Mouse (Mus musculus) erythroblast, adult 5-6 weeks (primary cell): ENCODE data around the gene Tmem104. TPM values are rescaled to one million over a fixed set of nuclear protein-coding genes. Genes with fewer than 3 reads are reported as not detected.

Source experiments
- ATAC-seq: replicated peaks from 2 replicates; pipeline ENCODE4 v1.8.0; 2016; ENCODE audit warnings: moderate number of reproducible peaks, mild to moderate bottlenecking, moderate TSS enrichment, inconsistent platforms; ENCODE audit not compliant: poor library complexity, low FRiP score, severe bottlenecking
- total RNA-seq, 2 experiments: library from RNA; stranded (forward) in 1 of 2; stranded (reverse) in 1 of 2; fragments of 150-400 nt in 1 of 2; fragments of 200-764, 138-1000 nt in 1 of 2; gene quantifications; 2 replicates each; pipeline versions ENCODE4 v1.2.3 to v1.2.4; 2015 to 2017; ENCODE audit warnings: low replicate concordance in 2 of 2

The Tmem104 gene
- total RNA-seq, 2 experiments from 2014 or later, result 0.85 to 4.6 TPM

DNA sequence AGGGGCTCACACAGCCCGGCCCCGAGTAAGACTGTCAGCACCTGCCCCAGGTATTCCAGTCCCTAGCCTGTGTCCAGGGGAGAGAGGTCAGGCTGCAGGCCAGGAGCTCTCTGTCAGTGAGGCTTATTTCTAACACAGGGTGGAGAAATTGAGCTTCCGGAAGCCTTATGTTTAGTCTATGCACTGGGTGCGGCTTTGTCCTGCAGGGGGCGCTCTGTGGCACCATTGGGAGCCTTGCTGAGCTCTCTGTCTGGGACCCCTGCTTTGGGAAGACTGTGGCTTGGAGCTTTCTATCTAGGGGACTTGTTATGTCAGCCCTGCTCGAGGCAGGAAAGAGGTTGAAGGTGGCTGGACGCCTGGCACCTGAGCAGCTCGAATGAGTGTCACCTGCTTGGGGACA lies 37.6 kb downstream of the Tmem104 start:
- ATAC-seq, result no peak

DNA sequence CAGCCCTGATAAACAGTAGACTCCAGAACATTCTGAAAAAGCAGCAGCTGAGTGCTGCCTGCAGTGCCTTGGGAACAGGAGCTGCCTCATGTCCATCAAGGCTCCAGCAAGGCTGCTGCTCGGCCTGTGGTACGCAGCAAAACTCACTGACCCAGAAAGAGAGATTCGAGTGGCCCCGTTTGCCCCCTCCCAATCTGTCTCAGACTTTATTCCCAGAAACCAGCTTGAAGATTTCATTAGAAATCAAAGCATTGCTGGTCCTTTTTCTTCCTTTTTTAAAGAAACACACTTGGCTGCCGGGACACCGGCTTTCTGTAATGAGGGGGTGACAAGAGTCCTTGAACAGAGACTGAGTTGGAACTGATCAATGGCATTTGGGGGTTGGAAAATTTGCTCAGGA lies 38.0 kb downstream of the Tmem104 start:
- no peak for ATAC-seq

DNA sequence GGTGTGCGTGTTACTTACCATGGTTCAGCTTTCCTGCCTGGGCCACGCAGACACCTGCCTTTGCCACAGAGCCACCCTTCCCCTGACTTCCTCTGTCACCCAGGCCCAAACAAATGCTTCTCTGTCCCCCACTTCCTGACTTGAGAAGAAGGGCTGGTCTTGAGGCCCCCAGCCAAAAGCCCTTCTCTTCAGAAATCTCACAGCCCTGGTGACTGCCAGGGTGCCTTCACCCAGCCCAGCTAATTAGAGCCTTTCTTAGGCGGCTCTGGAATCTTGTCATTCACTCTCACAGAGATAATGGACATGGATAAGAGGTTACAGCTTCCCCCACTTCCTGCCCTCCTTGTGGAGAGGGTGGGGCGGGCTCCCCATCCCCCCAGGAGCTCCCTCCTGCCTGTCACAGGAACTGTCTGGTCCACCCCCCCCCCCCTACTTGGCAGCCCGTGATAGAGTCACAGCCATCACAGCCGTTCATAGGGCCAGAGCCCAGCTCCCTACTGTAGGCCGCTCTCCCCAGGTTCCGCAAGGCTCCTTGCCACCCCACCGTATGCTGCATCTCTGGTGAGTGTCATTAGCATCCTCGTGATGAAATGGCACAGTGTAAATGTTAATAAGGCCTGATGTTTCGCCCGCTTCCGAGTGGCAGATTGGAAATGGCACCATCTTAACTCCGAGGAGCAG lies 39.7 kb downstream of the Tmem104 start:
- no peak for ATAC-seq

DNA sequence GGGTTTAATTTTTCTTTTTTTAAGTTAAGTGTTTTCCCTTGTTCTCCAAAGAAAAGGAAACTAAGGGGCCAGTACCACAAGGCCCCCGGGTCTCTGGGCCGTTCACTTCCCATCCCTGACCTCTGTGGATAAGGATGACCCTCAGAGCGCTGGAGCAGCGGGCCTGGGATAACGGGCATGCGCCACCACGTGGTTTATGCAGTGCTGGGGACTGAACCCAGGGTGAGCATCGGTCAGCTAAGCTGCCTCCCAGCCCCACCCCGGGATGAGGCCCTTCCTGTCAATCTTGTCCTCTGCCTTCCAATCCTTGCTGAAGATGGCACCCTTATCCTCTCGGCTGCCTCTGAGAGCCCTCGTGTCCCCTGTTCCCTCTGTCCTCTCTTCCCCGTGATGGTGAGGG lies 40.4 kb downstream of the Tmem104 start:
- no peak for ATAC-seq

DNA sequence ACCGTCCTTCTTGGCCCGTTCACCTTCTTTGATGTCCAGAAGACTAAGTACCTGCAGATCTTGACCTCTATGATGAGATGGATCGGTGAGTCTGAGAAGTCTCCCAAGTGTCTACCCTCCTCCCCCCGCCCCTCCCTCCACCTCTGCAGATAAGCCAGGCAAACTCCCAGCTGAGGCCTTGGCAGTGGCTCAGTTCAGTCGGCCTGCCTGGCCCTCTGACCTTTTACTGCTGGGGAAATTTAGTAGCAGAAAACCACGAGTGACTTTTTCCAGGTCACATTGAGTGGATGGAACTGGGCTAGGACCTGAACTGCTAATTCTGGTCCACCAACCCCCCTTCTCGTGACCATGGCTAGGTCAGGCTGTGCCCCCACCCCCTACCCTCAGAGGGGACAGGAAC lies 41.1 kb downstream of the Tmem104 start:
- ATAC-seq, result no peak

DNA sequence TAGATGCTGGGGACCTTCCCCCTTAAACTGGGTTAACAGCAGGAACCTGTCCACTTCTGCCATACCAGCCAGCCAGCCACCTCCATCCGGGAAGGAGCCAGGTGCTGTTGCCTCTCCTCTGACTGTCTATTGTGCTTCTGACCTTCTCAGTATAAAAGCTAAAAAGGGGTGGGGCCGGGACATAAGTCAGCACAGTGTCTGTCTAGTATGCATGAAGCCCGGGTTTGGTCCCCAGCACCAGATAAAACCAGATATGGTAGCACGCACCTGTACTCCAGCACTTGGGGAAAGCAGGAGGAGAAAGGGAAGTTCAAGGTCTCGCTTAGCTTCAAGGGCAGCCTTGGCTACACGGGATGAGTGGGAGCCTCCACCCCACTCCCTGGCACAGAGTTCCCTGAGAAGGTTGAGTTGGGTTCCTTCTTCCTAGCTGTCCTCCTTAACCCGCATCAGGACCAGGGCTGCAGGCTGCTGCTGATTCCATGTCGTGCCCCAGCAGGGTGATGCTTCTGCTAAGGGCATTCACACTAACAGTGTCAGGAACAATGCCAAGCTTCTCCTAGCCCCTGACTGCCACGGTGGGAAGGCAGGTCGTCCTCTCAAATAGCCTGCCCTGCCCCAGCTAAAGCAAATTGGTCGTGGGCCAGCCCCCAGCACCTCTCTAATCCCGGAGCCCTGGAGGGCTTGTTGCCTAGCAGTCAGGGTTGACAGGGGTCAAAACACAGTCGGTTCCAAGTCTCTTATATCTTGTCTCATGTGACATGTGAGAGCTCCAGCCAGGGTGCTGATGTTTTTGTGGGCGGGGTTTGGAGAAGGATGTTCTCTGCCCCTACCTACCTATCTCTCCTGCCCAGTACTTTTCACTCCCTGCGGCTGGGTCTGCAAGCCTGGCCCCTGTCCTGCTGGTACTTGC lies 42.0 kb downstream of the Tmem104 start:
- no peak for ATAC-seq

DNA sequence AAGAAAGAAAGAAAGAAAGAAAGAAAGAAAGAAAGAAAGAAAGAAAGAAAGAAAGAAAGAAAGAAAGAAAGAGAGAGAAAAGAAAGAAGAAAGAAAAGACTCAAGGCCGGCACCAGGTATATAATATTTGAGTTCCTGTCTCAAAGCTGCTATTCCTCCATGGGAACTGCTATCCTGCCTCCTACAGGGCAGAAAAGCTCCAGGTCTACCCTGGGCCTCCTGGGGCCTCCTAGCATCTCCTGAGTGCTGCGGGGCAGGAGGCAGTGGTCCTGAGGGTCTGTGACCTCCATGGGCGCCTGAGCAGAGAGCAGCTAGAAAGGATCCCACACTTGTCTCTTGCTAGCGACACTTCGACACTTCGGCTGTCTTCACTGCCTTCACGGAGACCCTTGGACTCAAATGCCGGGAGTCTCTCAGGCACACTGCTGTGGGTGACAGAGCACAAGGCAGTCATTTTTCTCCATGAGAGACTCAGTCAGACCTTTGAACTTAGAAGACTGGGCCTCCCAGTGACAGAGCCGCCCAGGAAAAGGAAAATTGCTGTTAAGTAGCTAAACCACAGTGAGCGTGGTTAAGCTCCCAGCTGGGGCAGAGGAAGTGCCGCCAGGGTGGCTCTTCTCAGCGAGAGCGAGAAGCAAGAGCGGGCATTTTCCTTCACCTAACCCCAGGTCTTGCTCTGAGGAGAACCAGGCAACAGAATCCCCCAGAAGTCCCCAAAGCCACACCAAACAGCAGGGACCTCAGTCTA lies 44.1 kb downstream of the Tmem104 start:
- no peak for ATAC-seq

DNA sequence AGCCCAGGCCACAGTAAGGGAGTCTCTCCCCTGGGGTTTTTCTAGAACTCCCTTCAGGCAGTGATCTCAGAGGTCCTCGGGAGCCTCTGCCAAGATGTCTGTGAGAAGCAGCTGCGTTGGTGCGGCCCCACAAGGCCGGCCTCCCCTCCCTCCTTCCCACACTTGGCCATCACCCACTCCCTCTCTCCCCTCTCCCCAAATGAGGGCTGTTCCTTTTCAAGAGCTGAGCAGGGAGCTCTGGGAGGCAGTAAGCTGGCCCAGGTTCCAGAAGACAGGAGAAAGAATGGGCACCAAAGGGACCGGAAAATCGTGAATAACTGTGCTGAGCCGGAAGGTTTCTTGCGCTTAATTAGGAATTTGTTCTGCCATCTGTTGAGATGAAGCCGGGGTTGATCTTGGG lies 44.6 kb downstream of the Tmem104 start:
- ATAC-seq, result no peak

DNA sequence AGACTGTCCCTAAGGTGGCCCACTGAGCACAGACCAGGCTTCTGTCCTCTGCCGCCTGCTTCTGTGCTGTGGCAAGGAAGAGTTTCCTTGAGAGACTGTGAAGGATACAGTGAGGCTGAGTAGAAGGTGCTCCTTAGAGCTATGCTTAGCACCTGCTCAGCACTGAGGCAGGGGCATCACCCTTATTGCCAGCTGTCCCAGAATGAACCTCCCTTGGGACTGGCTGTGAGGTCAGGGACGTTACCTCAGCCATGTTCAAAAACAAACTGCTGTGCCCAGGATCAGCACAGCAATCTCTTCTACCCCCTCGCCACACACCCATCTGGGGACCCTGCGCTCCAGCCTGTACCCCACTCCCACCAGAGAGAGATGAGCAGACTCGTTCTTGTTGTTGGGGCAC lies 45.6 kb downstream of the Tmem104 start:
- ATAC-seq, result no peak

DNA sequence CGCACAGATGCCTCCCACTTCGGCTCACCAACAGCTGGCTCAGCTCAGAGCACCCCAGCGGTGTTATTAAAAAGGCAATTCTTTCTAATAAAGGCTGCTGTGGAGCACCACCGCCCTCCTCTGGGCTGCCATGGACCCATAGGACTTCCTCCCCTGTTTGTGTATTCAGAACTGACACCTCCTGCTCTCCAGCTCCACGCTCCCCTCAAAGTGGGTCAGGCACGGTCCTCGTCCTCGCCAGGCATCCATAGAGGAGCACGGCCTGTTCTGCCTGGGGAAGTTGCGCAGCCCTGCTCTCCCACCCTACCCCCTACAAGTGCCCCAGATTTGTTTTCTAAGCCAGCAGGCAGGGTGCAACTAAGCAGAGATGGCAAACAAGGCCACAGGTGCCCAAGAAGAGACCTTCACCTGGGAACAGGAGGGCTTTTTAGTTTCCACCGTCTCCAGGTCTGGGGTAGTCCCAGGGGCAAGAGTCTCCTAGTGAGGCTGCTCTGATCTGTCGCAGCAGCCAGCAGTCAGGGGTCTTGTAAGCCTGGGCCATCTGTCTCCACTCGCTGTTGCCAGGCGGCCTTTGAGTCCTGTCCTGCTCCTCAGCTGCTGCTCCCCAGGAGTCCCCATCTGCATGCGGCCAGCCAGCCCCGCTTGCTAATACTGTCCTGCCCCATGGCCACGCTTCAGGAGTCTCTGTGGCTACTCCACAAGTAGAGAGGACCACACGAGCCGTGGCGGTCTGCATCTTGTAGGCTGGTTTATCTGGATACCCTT lies 46.4 kb downstream of the Tmem104 start:
- no peak for ATAC-seq

DNA sequence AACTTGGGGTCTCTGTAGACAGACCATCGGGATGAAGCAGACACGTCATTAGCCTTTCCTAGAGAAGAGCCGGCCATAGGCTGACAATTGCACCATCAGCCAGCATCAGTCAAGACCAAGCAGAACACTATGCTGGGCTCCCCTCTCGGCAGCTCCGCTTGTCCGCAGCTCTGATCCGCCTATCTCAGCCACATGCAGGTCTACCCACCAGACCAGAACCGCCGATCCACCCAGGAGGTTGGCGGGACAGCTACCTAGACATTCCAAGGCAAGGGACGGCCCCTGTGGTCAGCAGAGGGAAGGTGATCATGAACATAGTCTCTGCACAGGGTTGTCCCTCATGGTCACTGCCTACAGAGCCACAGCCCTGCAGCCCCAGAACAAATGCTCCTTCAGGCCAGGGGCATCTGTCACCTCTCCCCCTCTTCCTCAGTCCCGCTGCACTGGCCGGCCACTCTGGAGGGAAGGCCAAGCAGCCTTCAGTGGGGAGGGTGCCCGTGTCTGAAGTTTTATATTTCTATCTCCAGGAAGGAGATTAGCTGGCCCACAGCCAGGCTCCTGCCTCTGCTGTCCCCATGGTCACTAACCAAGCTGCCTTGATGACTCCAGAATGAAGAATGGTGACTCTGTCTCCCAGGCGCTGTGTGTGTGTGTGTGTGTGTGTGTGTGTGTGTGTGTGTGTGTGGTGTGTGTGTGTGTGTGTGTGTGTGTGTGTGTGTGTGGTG lies 47.2 kb downstream of the Tmem104 start:
- ATAC-seq, result no peak

DNA sequence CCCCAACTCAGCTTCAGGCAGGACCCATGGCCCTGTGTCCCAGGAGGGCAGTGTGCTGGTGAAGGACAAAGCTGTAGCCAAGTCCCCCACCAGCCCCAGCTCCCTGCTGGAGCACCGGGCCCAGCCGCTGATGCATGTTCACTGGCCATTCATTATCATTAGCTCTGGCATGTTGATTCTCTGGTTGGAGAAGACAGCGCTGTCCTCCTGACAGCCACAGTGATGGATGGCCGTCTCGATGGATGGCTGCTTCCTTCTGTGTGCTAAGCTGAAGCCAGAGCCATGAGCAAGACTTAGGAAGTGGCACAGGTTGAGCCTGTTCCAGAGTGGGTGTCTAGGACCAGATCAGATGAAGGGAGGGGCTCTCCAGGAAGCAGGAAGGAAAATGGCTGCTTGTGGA lies 49.3 kb downstream of the Tmem104 start:
- ATAC-seq, result no peak

DNA sequence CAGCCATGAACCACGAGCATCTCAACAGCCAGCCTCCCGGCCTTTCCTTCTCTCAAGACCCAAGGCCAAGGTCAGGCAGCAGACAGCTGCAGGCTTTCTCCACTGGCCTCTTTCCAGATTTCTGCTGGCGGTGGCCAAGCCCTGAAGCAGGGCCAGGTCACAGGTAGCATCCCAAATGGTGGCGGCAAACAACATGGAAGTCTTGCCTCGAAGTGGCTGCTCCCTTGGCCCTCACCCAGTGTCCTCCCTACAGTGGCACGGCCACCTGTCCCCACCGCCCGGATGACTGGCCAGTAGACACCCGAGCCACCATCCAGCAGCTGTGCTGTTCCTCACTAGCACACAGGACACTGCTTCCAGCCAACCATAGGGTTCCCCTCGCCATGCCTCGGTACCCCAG lies 54.1 kb downstream of the Tmem104 start:
- no peak for ATAC-seq

DNA sequence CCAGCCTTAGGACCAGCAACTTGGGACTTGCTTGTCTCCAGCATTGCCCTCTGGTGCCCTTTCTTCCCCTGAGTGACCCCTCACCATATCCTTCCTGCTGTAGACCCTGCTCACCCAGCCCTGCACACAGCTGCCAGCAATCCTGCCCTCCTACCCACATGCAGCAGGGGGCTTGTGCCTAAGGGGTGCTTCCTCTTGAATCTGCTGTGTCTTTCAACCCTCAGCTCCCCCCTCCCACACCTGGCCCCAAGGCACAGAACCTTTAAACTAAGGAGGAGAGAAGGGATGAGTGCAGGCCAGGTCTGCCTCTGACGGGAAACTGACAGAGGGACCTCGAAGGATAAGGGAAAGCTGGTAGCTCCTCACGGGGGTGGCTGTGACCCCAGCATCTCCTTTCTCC lies 55.5 kb downstream of the Tmem104 start:
- no peak for ATAC-seq

DNA sequence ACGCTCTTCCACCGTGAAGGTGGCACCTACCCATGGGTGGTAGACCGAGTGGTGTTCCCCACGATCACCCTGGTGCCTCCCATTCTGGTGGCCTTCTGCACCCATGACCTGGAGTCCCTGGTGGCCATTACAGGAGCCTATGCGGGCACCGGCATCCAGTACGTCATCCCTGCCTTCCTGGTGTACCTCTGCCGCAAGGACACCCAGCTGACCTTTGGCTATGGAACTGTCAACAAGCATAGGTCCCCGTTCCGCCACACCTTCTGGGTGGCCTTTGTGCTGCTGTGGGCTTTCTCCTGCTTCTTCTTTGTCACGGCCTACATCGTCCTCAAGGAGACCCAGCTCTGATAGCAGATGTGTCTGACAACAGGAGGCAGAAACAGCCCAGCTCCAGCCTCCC lies 56.5 kb downstream of the Tmem104 start:
- ATAC-seq, result no peak

DNA sequence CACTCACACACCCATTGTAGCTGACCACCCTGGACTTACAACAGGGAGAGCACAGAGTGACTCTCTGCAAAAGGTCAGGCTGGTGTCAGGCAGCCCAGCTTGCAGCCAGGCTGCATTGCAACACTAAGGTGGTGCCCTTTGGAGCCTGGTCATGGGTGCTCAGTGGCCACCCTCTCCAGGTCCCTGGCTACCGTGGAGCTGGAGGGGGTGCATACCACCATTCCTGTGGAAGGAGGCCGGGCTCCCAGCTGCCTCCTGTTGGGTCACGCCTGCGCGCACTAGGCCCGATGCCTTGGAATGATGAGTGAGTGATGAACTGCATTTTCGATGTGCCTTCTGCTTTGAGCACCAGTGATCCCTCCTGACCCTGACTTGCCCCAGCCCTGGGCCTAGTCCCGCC lies 57.6 kb downstream of the Tmem104 start:
- ATAC-seq, result no peak

DNA sequence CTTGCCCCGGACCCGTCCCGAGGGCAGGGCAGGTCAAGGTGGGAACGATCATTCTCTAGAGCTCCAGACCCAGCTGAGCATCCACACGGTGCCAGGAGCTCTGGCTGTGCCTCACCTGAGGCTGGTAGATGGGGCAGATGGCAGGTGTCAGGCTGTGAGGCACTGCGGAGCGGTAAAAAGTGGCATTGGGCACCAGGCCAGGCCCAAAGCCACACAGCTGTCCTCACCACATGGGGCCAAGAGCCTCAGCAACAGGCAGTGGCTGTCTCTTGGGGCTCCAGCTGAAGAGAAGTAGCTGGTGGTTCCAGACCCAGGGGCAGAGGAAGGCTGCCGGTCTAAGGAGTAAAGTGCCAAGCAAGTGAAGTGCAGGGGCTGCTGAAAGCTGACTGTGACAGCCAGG lies 59.1 kb downstream of the Tmem104 start:
- no peak for ATAC-seq

DNA sequence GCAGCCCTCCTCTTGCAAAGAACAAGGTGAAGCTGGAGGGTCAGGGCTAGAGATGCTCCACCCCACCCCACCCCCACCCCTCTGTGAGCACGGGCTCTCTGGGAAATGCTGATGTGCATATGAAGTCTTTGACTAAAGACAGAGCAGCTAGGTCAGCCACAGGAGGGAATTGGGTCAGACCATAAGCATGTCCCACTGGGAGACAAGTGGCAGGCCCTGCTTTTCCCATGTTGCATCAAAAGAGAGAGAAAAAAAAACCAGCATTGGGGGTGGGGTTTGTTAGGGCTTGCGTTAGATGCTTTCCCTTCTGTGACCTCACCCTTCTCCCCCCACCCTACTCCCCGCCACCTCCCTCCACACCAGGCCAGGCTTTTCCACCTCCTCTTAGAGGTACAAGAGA lies 60.0 kb downstream of the Tmem104 start:
- ATAC-seq, result no peak

DNA sequence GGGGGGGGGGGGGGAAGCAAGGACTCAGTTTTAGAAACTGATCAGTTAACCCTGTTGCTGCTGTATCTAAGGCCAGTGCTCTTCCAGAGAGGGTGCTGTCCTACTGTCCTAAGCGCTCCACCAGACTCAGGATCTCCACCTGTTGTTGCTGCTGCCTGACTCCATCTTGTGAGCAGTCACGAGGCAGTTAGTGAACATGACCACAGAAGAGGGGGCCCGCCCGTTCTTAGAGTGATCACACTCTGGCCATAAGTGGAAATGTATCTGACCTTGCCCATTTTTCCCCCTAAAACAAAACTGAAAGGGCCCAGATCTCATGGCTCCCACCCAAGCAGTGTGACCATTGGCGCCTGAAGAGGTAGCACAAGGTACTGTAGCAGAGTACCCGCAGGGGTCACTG lies 60.7 kb downstream of the Tmem104 start:
- ATAC-seq, result no peak
